Mouse (Mus musculus) granulocyte monocyte progenitor cell, adult 5-6 weeks (primary cell): Measurements from ENCODE around the gene Cwf19l2. TPM values are rescaled to one million over a fixed set of nuclear protein-coding genes. Genes with fewer than 3 reads are reported as not detected.
"Not testable (repeated sequence)": the region's sequence is repeated elsewhere in the genome, so short reads cannot be mapped to it uniquely, and the experiment has no call there.

Experiments used
- ATAC-seq: replicated peaks from 2 replicates; pipeline ENCODE4 v1.8.0; 2016; ENCODE audit warnings: mild to moderate bottlenecking, moderate TSS enrichment, inconsistent platforms; ENCODE audit not compliant: poor library complexity, severe bottlenecking
- total RNA-seq, 2 experiments: library from RNA; stranded (forward) in 1 of 2; stranded (reverse) in 1 of 2; fragments of 200-712, 200-1000 nt in 1 of 2; fragments of >200 nt in 1 of 2; fragmentation: Nextera tagmentation in 1 of 2; gene quantifications; 2 replicates each; pipeline ENCODE4 v1.2.3; 2014 to 2017

The Cwf19l2 gene
- total RNA-seq (2014; fragmentation: Nextera tagmentation) (15.6 and 25.7 TPM in 2 replicates), total RNA-seq (2017) (34.7 and 39.7 TPM in 2 replicates)

- ATAC-seq: peak; percentile 92
These were observed at the start of gene Cwf19l2 for GRCm38 (mm10) chr9:3403251-3404208. Gene Cwf19l2 (plus strand): TSS chr9:3403592.

- ATAC-seq: not testable (repeated sequence)
These were observed 27.1 kb upstream of the Cwf19l2 start for GRCm38 (mm10) chr9:3376323-3376722.

GRCm38 (mm10) chr9:3404372-3404771 is 980 bp downstream of the Cwf19l2 start:
- ATAC-seq: peak; percentile 47

GRCm38 (mm10) chr9:3439555-3440300 is 36.3 kb downstream of the Cwf19l2 start:
- ATAC-seq: not testable (repeated sequence)

- peak; percentile 84 for ATAC-seq
These were observed 68.5 kb downstream of the Cwf19l2 start for GRCm38 (mm10) chr9:3471897-3472296.

GRCm38 (mm10) chr9:3518645-3519044 is 115.3 kb downstream of the Cwf19l2 start:
- ATAC-seq: no peak

- ATAC-seq: no peak
These were observed 115.8 kb downstream of the Cwf19l2 start for GRCm38 (mm10) chr9:3519178-3519577.

- no peak for ATAC-seq
These were observed 117.6 kb downstream of the Cwf19l2 start for GRCm38 (mm10) chr9:3521031-3521430.

Other genes with a start within 250 kb of the Cwf19l2 start
- gene Alkbh8, start 68.5 kb upstream of the Cwf19l2 start, total RNA-seq (2014; fragmentation: Nextera tagmentation): 17.1 and 25.1 TPM in 2 replicates
- 13.4 and 17.0 TPM in 2 replicates for gene Alkbh8, start 68.5 kb upstream of the Cwf19l2 start, total RNA-seq (2017)
- gene Gucy1a2, start 129.2 kb downstream of the Cwf19l2 start, total RNA-seq (2014; fragmentation: Nextera tagmentation): not detected in 2 replicates
- not detected in 2 replicates for gene Gucy1a2, start 129.2 kb downstream of the Cwf19l2 start, total RNA-seq (2017)